Mouse (Mus musculus): ENCODE data around the gene Cfap61.

DNA sequence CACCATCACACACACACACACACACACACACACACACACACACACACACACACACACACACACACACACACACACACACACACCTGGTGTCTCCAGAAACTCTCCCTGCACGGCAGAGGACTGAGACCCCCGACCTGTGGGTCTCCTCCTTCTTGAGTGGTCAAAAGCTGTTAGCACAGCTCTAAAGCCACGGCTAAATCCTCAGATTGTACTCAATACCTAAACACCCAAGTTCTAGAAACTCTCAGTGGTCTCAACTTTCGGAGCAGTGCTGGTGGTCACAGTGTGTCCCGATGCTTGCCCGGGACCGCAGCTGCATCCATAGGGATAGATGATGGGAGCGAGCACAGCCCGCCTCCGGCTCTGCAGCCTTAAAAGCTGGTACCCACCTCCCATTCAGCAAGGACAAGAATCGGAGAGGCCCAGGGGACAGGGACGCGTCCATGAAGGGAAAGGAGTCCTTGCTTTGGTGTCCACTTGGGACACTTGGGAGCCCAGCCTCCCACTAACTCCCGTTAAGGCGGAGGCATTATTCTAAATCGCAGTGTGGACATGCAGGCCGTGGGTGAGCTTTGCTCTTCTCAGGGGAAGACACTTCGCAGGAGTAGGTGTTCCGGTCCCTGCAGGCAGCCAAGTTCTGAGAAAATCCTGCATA, 284.4 kb downstream of the Cfap61 start:
- TF ChIP-seq CTCF (IDR thresholded peaks at IDR 0.05; ENCODE audit: extremely low read depth, insufficient read length, insufficient replicate concordance, low read depth, low read length) (no peak), POLR2A (IDR thresholded peaks at IDR 0.05; ENCODE audit: low read depth, low read length) (no peak)
